Mouse (Mus musculus) intestine, embryonic 15.5 days (tissue): ENCODE data around the gene N4bp3. TPM values are rescaled to one million over a fixed set of nuclear protein-coding genes. Genes with fewer than 3 reads are reported as not detected.
"Not testable (repeated sequence)": the region's sequence is repeated elsewhere in the genome, so short reads cannot be mapped to it uniquely, and the experiment has no call there.

ENCODE experiments used
- ATAC-seq: fragments of 200-750 bp; cut with Nextera tagmentation; 2 replicates; pipeline ENCODE4 v1.8.0; 2017; ENCODE audit warnings: moderate TSS enrichment, moderate library complexity
- H3K27ac ChIP-seq: fragments of 300-500 bp; sonication (generic); 2 replicates; pipeline ENCODE4 v1.5.1; 2015; ENCODE audit warnings: mild to moderate bottlenecking, inconsistent platforms
- H3K27me3 ChIP-seq: fragments of 300-500 bp; sonication (generic); replicated peaks from 2 replicates; pipeline ENCODE4 v1.6.1; 2015; ENCODE audit warnings: inconsistent platforms
- H3K36me3 ChIP-seq: fragments of 300-500 bp; sonication (generic); 2 replicates; pipeline ENCODE4 v1.6.1; 2015; ENCODE audit warnings: inconsistent platforms
- H3K4me1 ChIP-seq: fragments of 300-500 bp; sonication (generic); replicated peaks from 2 replicates; pipeline ENCODE4 v1.6.1; 2015; ENCODE audit warnings: inconsistent platforms
- H3K4me2 ChIP-seq: fragments of 300-500 bp; sonication (generic); replicated peaks from 2 replicates; pipeline ENCODE4 v1.6.1; 2015; ENCODE audit warnings: mild to moderate bottlenecking, inconsistent platforms
- H3K4me3 ChIP-seq: fragments of 300-500 bp; sonication (generic); replicated peaks from 2 replicates; pipeline ENCODE4 v1.5.1; 2015; ENCODE audit warnings: inconsistent platforms
- H3K9ac ChIP-seq: fragments of 300-500 bp; sonication (generic); 2 replicates; pipeline ENCODE4 v1.6.1; 2015; ENCODE audit warnings: inconsistent platforms
- H3K9me3 ChIP-seq: fragments of 300-500 bp; sonication (generic); 2 replicates; pipeline ENCODE4 v1.6.1; 2016; ENCODE audit warnings: inconsistent platforms
- WGBS: fragments of 180-500 bp; shearing (Covaris S2); methylation state at CpG from one replicate; pipeline ENCODE4 v1.1.7; 2015; 5-methylcytosine and 5-hydroxymethylcytosine counted together
- polyA plus RNA-seq: library from polyadenylated mRNA; unstranded; fragments of >200 nt; fragmentation: Nextera tagmentation; extraction: Ambion mirVana; gene quantifications from 2 replicates; pipeline ENCODE4 v1.2.1, GENCODE M21; 2015

N4bp3 gene
- 17.6 and 18.1 TPM in 2 replicates for polyA plus RNA-seq

DNA sequence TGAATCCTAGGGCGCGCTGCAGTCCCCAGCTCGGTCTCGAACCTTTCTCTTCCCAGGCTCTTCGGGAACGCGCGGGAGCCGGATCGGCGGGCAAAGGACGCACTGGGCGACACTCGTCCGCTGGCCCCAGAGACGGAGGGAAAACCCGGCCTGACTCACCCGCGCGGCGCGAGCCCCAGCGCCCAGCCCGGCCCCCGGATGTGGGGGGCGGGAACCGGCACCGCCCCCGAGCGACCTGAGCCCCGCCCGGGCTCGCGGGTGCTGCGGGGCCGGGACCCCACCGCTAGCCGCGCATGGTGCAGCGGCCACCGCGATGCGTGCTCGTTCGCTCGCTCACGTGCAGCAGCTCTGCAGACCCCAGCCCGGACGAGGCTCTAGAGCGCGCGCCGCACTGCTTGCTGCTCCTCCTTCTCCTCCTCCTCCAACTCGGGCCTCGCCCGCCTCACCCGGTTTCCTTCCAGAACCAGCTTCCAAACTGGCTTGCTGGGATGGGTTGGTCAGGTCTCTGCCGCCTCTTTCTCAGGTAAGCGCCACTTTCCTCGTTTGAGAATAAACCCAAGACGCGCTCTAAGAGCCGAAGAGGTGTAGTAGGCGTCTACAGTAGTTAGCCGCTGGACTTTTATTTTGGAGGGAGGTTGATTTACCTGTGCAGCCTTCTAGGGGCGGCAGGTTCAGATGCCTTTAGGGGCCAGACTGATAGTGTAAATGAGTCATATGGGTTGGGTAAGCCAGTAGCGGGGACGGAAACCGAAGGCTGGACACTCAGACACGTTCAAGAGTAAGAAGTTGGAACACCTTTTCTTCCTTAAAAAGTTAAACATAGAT lies at the start of gene N4bp3, which contains the start of gene D930048N14Rik:
Gene N4bp3, minus strand, starts transcription at position 152 of the 825 bp plus-strand sequence.
Gene D930048N14Rik, plus strand, starts transcription at position 264 of the 825 bp plus-strand sequence.
- H3K4me3 ChIP-seq: peak within 1 kb of the TSS; percentile 78
- peak within 1 kb of the TSS; percentile 90 for H3K27ac ChIP-seq
- no peaks in the 10 kb centered on the region for H3K27me3 ChIP-seq
- peak within 1 kb of the TSS; percentile 97 for H3K4me2 ChIP-seq
- peak within 1 kb of the TSS; percentile 67 for H3K9ac ChIP-seq
- H3K4me1 ChIP-seq: peaks cover 24% of the 10 kb centered on the region
- H3K36me3 ChIP-seq: no peaks in the 10 kb centered on the region
- ATAC-seq: peak; percentile 90
- under 1% methylated on average over 70 of the region's 70 CpGs for WGBS
- no peaks in the 10 kb centered on the region for H3K9me3 ChIP-seq

DNA sequence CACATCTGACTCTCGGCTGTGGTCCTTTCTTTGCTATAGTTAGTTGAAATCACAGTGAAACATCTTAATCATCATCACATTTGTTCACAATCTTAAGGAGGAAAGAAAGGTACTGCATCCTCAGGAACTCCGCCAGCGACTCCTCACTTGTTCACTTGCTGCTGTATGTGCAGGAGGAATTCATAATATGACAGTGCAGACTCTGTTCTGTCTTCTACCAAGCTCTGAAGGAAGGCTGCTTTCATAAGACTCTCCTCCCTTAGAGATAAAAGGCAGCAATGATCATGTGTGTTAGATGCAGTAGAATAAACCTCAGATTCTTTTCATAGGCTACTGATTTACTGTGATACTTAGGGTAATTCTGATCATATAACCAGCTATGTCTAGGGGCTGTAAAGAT lies 44.3 kb upstream of the N4bp3 start:
- no peak overlapping the region for H3K4me2 ChIP-seq
- no peaks in the 10 kb centered on the region for H3K27me3 ChIP-seq
- peaks cover 30% of the 10 kb centered on the region for H3K36me3 ChIP-seq
- no peaks in the 10 kb centered on the region for H3K4me1 ChIP-seq
- 90% methylated on average over 3 of the region's 3 CpGs for WGBS
- ATAC-seq: no peak
- H3K9me3 ChIP-seq: no peaks in the 10 kb centered on the region
- no peak overlapping the region for H3K4me3 ChIP-seq
- no peak overlapping the region for H3K27ac ChIP-seq
- H3K9ac ChIP-seq: no peak overlapping the region

DNA sequence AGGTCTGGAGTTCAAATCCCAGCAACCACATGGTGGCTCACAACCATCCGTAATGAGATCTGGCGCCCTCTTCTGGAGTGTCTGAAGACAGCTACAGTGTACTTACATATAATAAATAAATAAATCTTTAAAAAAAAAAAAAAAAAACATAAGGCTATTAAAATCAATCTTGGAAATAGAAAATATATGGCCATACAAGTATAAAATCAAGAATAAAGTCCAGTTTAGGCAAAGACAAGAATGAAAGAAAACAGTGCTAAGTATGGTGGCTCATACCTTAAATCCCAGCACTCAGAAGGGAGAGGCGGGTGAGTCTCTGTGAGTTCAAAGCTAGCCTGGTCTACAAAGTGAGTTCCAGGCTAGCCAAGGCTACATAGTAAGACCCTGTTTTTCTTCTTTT lies 40.0 kb upstream of the N4bp3 start:
- H3K4me1 ChIP-seq, H3K9ac ChIP-seq, H3K27ac ChIP-seq, H3K4me2 ChIP-seq, H3K36me3 ChIP-seq, ATAC-seq, H3K4me3 ChIP-seq, H3K9me3 ChIP-seq, H3K27me3 ChIP-seq: not testable (repeated sequence)
- 72% methylated on average over 3 of the region's 3 CpGs for WGBS

DNA sequence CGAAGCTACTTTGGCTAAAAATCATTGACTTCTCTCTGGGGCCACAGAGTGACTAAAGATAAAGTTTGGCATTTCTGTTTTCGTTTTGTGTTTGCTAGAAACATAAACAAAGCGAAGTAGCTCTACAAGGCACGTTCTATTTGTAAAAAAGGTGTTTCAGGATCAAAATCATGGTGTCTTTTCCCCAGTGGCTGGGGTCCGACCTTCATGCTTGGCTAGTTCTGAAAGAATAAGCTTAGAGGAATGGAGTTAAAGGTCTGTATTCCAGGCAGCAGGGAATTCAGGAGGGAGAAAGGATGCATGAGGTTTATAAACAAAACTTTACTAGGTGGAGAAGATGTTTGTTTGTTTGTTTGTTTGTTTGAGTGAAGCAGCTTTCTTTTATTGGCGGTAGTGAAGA lies 38.7 kb upstream of the N4bp3 start:
- Histone ChIP-seq H3K9me3 (no peaks in the 10 kb centered on the region), H3K4me1 (no peaks in the 10 kb centered on the region), H3K9ac (peak overlapping the region; percentile 79; the same call in 1 of the 2 replicates), H3K4me2 (peak overlapping the region; percentile 70), H3K36me3 (0 out of 2 replicates have a peak, but pooled peaks cover 4% of the 10 kb centered on the region), H3K27me3 (no peaks in the 10 kb centered on the region), H3K4me3 (peak overlapping the region; percentile 68), H3K27ac (peak overlapping the region; percentile 100)
- no peak for ATAC-seq
- WGBS: 22% methylated on average over 6 of the region's 6 CpGs

DNA sequence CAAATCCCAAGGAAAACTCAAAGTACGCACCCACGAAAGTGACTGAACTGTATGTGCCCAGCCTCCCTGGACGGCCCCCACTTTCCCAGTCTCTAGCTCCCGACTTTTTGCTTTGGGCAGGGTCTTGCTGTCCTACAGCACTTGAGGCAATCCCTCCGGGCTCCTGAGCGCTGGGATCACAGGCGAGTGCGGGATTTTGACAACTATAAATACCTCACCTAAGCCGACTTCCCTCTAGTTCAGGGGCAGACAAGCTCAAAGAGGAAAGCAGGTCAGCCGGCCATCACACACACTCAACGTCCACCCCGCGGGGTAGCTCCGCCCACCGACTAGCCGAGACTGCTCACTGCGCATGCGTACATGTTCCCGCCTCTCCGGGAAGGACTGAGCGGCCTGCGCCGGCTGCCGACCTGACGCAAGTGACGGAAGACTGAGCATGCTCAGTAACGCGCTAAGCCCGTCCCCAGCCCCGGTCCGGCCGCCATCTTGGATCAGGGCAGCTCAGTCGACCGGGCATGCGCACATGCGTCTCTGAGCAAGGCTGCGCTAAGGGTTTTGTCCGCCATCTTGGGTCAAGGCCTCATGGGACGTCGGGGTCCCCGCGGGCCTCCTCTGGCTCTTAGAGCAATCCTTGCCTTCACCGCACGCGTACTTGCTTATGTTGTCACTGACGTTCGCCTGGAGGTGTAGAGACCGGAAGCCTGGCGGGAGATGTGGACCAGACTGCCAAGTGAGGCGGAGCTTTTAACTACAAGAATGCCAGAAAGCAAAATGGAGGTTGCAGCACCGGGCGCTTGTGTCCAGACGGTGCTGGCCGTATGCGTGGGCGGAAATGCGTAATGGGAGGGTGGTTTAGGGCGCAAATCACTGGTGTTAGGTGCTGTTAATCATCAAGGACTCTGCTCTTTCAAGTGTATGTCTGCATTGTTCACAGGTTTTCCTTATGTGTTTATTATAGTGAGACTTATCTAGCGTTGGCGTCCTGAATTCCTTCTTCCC lies 38.0 kb upstream of the N4bp3 start, which contains the start of gene 0610009B22Rik:
Gene 0610009B22Rik, minus strand, starts transcription at position 545 of the 999 bp plus-strand sequence.
- Histone ChIP-seq H3K27ac (peak within 1 kb of the TSS; percentile 100), H3K9me3 (no peaks in the 10 kb centered on the region), H3K4me3 (peak within 1 kb of the TSS; percentile 68), H3K27me3 (no peaks in the 10 kb centered on the region), H3K4me2 (peak within 1 kb of the TSS; percentile 70), H3K4me1 (no peaks in the 10 kb centered on the region), H3K9ac (peak within 1 kb of the TSS; percentile 79), H3K36me3 (0 out of 2 replicates have a peak, but pooled peaks cover 4% of the 10 kb centered on the region)
- under 1% methylated on average over 60 of the region's 60 CpGs for WGBS
- peak; percentile 100 for ATAC-seq

DNA sequence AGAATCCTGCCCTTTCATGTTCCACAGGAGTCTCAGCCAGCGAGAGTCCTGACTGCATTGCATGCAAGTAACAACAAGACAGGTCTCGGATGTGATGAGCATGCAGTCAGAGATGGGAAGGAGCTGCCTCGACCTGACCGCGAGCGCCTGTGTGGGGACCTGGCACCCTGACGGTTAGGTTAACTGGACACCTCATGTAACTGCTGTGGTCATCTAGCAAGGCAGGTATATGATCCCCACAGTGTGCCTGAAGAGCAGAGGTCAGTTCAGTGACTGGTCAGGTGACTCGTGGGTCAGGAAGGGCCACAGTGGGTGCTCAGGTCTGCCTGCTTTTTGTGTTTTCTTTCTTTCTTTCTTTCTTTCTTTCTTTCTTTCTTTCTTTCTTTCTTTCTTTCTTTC lies 31.3 kb upstream of the N4bp3 start:
- Histone ChIP-seq H3K4me2 (no peak overlapping the region), H3K4me3 (no peak overlapping the region), H3K9me3 (no peaks in the 10 kb centered on the region), H3K27ac (no peak overlapping the region), H3K36me3 (no peaks in the 10 kb centered on the region), H3K27me3 (no peaks in the 10 kb centered on the region), H3K4me1 (0 out of 2 replicates have a peak, but pooled peaks cover 4% of the 10 kb centered on the region), H3K9ac (no peak overlapping the region)
- 45% methylated on average over 8 of the region's 8 CpGs for WGBS
- no peak for ATAC-seq

DNA sequence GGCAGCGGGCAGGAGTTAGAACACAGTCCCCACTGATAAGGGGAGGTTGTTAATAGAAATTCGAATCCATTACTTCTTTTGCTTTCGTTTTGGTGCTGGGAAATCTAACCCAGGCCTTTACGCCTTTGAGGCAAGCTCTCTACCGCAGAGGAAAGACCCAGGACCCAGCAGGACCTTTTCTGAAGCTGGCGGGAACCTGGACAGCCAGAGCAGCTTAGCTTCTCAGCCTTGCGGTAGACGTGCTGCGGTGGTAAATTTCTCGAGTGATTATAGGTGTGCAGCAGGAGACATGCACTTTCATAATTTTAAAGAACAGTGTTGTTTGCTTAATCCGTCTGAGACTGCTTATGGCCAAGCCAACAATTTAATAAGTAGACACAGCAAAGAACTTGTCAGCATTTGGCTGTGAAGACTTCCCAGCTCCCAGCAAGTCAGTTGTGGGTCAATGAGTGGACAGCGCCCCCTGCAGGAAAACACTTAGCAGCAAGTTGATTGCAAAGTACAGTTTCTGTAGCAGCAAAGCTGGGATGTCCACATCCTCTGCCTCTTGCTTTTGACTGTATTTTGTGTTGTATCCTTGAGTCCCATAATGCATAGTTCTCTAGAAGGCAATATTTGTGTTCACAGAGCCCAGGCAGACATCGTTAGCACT lies 30.8 kb upstream of the N4bp3 start:
- no peak overlapping the region for H3K9ac ChIP-seq
- no peaks in the 10 kb centered on the region for H3K9me3 ChIP-seq
- peak overlapping the region; percentile 38; the same call in 1 of the 2 replicates for H3K4me2 ChIP-seq
- WGBS: 33% methylated on average over 13 of the region's 13 CpGs
- H3K36me3 ChIP-seq: no peaks in the 10 kb centered on the region
- H3K27me3 ChIP-seq: no peaks in the 10 kb centered on the region
- H3K4me1 ChIP-seq: 0 out of 2 replicates have a peak, but pooled peaks cover 4% of the 10 kb centered on the region
- no peak overlapping the region; the same call in 1 of the 2 replicates for H3K4me3 ChIP-seq
- ATAC-seq: peak; percentile 71
- H3K27ac ChIP-seq: no peak overlapping the region

DNA sequence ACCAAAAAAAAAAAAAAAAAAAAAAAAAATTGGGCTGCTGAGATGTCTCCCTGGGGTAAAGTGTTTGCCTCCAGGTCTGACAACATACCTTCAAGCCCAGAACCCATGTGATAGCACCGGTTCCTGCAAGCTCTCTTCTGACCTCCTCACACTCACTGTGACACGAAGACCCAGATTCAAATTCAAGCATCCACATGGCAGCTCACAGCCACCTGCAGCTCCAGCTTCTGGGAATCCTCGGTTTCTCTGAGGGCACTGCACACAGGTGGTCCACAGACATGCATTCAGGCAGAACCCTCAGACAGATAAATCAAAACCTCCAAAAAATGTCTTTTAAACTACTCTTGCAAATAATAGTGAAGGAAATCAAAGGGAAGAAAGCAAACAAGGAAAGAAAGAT lies 28.8 kb upstream of the N4bp3 start:
- H3K9ac ChIP-seq: no peak overlapping the region
- H3K27ac ChIP-seq: no peak overlapping the region
- H3K27me3 ChIP-seq: no peaks in the 10 kb centered on the region
- no peak overlapping the region for H3K4me2 ChIP-seq
- 68% methylated on average over 3 of the region's 3 CpGs for WGBS
- 0 out of 2 replicates have a peak, but pooled peaks cover 4% of the 10 kb centered on the region for H3K4me1 ChIP-seq
- no peaks in the 10 kb centered on the region for H3K36me3 ChIP-seq
- H3K9me3 ChIP-seq: no peaks in the 10 kb centered on the region
- no peak overlapping the region for H3K4me3 ChIP-seq
- no peak for ATAC-seq

DNA sequence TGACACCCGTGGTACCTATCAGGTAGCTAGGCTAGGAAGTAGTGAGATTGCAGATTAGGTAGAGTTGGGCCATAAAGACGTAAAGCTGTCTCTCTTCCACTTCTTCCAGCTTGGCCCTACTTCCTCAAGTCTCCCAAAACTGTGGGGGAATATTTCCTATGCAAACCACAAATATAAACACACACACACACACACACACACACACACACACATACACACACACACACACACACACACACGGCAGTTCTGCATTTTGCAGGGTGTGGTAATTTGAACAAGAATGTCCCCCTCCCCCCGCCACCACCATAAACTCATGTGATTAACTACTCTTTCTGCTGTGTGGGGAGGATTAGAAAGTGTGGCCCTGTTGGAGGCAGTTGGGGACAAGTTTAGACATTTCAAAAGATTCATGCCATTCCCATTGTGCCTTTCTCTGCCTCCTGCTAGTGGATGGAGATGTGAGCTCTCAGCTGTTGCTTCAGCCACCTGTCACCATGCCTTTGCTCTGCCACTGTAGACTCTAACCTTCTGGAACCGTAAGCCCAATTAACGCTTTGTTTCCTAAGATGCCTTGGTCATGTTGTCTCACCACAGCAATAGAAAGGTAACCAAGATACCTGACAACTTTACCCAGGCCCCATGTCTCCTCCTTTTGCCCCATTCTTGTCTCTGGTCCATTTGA lies 27.2 kb upstream of the N4bp3 start:
- WGBS: 43% methylated on average over 6 of the region's 6 CpGs

DNA sequence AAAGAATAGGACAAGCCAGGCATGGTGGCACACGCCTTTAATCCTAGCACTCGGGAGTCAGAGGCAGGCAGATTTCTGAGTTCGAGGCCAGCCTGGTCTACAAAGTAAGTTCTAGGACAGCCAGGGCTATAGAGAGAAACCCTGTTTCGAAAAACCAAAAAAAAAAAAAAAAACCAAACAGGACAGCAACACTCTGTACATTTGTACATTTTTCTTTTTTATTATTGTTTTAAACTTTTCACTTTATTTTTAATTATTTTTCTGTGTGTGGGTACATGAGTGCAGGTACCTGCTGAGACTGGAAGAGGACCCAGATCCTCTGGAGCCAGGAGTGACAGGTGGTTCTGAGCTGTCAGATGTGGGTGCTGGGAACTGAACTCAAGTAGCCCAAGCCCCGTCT lies 24.7 kb upstream of the N4bp3 start:
- Histone ChIP-seq H3K36me3 (no peaks in the 10 kb centered on the region), H3K9me3 (no peaks in the 10 kb centered on the region), H3K4me3 (no peak overlapping the region), H3K27me3 (no peaks in the 10 kb centered on the region), H3K4me2 (no peak overlapping the region), H3K27ac (no peak overlapping the region), H3K9ac (no peak overlapping the region), H3K4me1 (no peaks in the 10 kb centered on the region)
- no peak for ATAC-seq
- 84% methylated on average over 5 of the region's 5 CpGs for WGBS

More for the DNA sequence above, 27.2 kb upstream of the N4bp3 start:
- no peak overlapping the region for H3K4me2 ChIP-seq
- no peak for ATAC-seq
- no peak overlapping the region for H3K9ac ChIP-seq
- no peaks in the 10 kb centered on the region for H3K27me3 ChIP-seq
- H3K36me3 ChIP-seq: no peaks in the 10 kb centered on the region
- no peaks in the 10 kb centered on the region for H3K9me3 ChIP-seq
- H3K27ac ChIP-seq: no peak overlapping the region
- no peak overlapping the region for H3K4me3 ChIP-seq
- 0 out of 2 replicates have a peak, but pooled peaks cover 4% of the 10 kb centered on the region for H3K4me1 ChIP-seq

DNA sequence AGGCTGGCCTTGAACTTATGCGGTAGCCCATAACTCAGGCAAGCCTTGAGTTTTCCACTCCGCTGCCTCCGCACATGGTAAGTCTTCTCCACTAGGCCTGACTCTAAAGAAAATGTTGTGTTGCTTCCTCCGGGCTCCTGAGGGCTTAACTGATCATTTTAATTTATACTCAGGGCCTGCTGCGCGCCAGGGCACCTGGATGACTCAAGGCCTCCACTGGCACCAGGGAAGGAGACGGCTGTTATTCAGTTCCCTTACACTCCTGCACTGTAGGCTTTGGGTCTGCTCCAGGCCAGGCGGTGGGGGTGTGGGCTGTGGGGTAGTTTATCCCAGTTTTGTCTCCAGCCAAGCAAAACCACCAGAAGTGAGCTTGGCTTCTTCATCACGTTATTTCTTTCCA lies 22.6 kb upstream of the N4bp3 start:
- H3K36me3 ChIP-seq: no peaks in the 10 kb centered on the region
- ATAC-seq: no peak
- no peak overlapping the region for H3K9ac ChIP-seq
- H3K27me3 ChIP-seq: no peaks in the 10 kb centered on the region
- no peak overlapping the region for H3K4me3 ChIP-seq
- H3K4me2 ChIP-seq: no peak overlapping the region
- H3K27ac ChIP-seq: no peak overlapping the region
- H3K9me3 ChIP-seq: no peaks in the 10 kb centered on the region
- WGBS: 78% methylated on average over 9 of the region's 9 CpGs
- no peaks in the 10 kb centered on the region for H3K4me1 ChIP-seq
